Comparison of ENCODE assay signal across 8 mouse cellular contexts in the genomic region with DNA sequence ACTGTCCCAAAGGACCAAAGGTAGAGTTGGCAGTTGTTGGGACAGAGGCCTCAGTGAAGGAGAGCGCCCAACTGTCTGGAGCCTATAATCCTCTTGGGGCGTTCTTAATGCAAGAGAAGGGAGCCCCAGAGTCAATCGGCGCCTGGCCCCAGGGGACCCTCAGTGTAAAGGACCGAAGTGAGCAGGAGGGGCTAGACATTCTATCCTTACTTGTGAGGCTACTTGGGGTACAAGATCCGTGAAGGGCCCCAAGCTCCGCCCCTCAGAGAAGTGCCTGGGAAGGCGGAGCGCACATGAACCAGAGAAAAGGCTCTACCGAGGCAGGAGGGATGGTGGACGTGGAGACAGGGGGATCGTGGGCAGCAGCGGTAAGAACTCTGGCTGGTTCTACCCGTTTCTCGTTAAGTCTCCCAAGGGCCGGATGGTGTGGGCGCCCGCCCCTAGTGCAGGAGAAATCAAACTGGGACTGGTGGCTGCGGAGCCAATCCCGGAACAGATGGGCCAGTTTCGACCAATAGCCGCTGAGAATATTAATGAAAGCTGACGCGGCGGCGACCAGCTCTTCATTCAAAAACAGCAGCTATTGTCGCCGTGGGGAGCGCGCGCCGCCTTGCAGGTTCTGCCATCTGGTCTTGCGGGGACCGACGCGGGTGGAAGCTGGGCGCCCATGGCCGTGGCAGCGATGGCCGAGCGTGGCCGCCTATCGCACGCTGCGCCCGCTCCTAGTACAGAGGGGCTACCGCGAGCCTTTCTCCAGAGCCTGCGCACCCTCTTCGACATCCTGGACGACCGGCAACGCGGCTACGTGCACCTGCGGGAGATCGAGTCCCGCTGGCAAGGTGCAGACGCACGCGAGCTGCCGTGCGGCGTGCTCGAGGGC. TPM values are rescaled to one million over a fixed set of nuclear protein-coding genes. Genes with fewer than 3 reads are reported as not detected.
DNase-seq lines count a peak whose midpoint lies in the region; TF ChIP-seq lines count a peak whose summit lies in the region.

A gene (plus strand): TSS at position 558 of the 880 bp plus-strand sequence.

- intact Hi-C loops in left cerebral cortex, adult 2 months (cut with DNase I) = loop anchor here (2.0 kb wide), 1 partner anchor 31 kb away; no protein-coding TSS in a partner anchor

- 3% methylated on average over 61 of the region's 65 CpGs for WGBS in macrophage (ENCODE audit: missing documents)

- TF ChIP-seq POLR2A in cortical plate, adult 2 months (IDR thresholded peaks at IDR 0.05; ENCODE audit: extremely low read depth, insufficient read depth, low read length) = peak; percentile 65; the same call in 1 of the 2 replicates

- DNase-seq in adrenal gland, adult (ENCODE audit: inconsistent age in 2 of 2, low spot score in 1 of 2) = peak; percentile 86 to 94
- peak; percentile 53 to 66 for DNase-seq in gastrocnemius, adult 8-10 months (ENCODE audit: low spot score in 2 of 2)
- peak; percentile 76 for DNase-seq in hindlimb bud, embryonic 11.5 days (ENCODE audit: extremely low spot score, low read depth, low spot score)
- peak; percentile 85 to 88 for DNase-seq in left cerebral cortex, adult 2 months (ENCODE audit: extremely low spot score in 1 of 2, low spot score in 2 of 2)
- peak; percentile 76 for DNase-seq in retina, postnatal 7 days (ENCODE audit: low read depth, low spot score)
- DNase-seq in urinary bladder, postnatal 14 days (ENCODE audit: low spot score) = peak; percentile 87

- H3K4me3 ChIP-seq in cortical plate, adult 2 months (ENCODE audit: insufficient read depth, low read length) = peak within 1 kb of the TSS; percentile 43
- H3K4me3 ChIP-seq in left cerebral cortex, adult 2 months = peak within 1 kb of the TSS; percentile 52
- H3K4me3 ChIP-seq in macrophage (ENCODE audit: inconsistent target) = peak within 1 kb of the TSS; percentile 41

- no peaks in the 10 kb centered on the region for H3K4me1 ChIP-seq in cortical plate, adult 2 months (ENCODE audit: control insufficient read depth, insufficient read depth, low read length)

- H3K27ac ChIP-seq in cortical plate, adult 2 months (ENCODE audit: insufficient read depth, low read length) = no peak within 1 kb of the TSS
- H3K27ac ChIP-seq in left cerebral cortex, adult 2 months = peak within 1 kb of the TSS; percentile 32; the same call in 1 of the 2 replicates
- H3K27ac ChIP-seq in macrophage = peak within 1 kb of the TSS; percentile 58

- no peaks in the 10 kb centered on the region for H3K79me2 ChIP-seq in macrophage (ENCODE audit: inconsistent target)

- TF ChIP-seq CTCF in cortical plate, adult 2 months (IDR thresholded peaks at IDR 0.05; ENCODE audit: extremely low read depth, insufficient read depth, low read length) = no peak
- TF ChIP-seq CTCF in left cerebral cortex, adult 2 months (IDR thresholded peaks at IDR 0.05) = no peak; the same call in 1 of the 2 replicates

- no peaks in the 10 kb centered on the region for H3K36me3 ChIP-seq in macrophage (ENCODE audit: inconsistent target)

RNA-seq across cellular contexts. Expression of the gene that starts here (rescaled TPM):
- polyA plus RNA-seq in cortical plate, adult 2 months (2012; rRNA removed) = 4.0 and 4.4 TPM in 2 replicates
- not detected for total RNA-seq in gastrocnemius, adult 8-10 months (2022)
- 1 to 10 TPM; 2.1 to 2.7 TPM for total RNA-seq in left cerebral cortex, adult 2 months (2021)
- 1 to 10 TPM in 5 of 26 experiments, under 1 TPM in 3, not detected in 18; 0.45 to 7.4 (median 1.5) TPM for total RNA-seq in macrophage (2018; cell fraction: chromatin; rRNA removed)
- total RNA-seq in macrophage (2018; cell fraction: cytosol; rRNA removed) = under 1 TPM in 13 of 26 experiments, not detected in 13; 0.09 to 0.47 (median 0.22) TPM
- total RNA-seq in macrophage (2018; cell fraction: nucleus; rRNA removed) = 1 to 10 TPM in 4 of 26 experiments, under 1 TPM in 4, not detected in 18; 0.24 to 3.3 (median 1.0) TPM
- polyA plus RNA-seq in macrophage (2018) = 0.13 to 0.73 TPM in 2 of 3 replicates, not detected in the other

Comparison
In these comparisons a context has a peak if more than half of its experiments do, and no peak if none do; other contexts are left out.
1. Peak in DNase-seq in gastrocnemius, adult 8-10 months; RNA of the gene not detected or under 1 TPM.